Mouse (Mus musculus): ENCODE data around the gene Epor. TPM values are rescaled to one million over a fixed set of nuclear protein-coding genes. Genes with fewer than 3 reads are reported as not detected.

Epor gene
- polyA plus RNA-seq (2011; ENCODE audit: insufficient read depth, insufficient read length, low read depth, missing spikeins) = 0.57 and 1.9 TPM in 2 replicates

DNA sequence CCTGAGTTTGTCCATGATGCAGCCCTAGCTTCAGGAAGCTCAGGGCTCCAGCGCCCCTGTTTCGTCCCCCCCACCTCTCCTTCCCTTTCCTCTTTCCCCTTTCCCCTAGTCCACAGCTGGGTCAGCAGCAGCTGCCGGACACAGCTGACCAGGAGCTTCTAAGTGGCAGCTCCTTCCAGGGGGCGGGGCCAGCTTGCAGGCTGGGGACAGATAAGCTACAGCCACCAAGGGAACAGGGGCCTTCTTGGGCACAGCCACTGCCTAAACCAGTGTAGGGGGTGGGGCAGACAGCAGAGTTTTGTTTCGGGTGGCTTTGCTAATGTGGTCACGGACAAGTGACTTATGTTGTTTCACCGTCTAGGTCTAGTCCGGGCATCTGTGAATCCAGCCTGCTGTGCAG, at the start of gene Epor:
Gene Epor, minus strand, starts transcription at position 90 of the 400 bp plus-strand sequence.
- H3K4me1 ChIP-seq (ENCODE audit: control insufficient read depth, insufficient read depth, low read length) = no peaks in the 10 kb centered on the region
- no peaks in the 10 kb centered on the region for H3K27me3 ChIP-seq (ENCODE audit: control insufficient read depth, insufficient read depth, low read length, poor library complexity, severe bottlenecking)
- H3K9ac ChIP-seq (ENCODE audit: low read depth, poor library complexity, severe bottlenecking) = peak within 1 kb of the TSS; percentile 34; the same call in 1 of the 2 replicates
- no peaks in the 10 kb centered on the region for H3K36me3 ChIP-seq (ENCODE audit: control insufficient read depth, insufficient read depth, low read length, poor library complexity, severe bottlenecking)
- TF ChIP-seq POLR2A (IDR thresholded peaks at IDR 0.05; ENCODE audit: insufficient read depth, low read length) = no peak
- TF ChIP-seq CTCF (IDR thresholded peaks at IDR 0.05; ENCODE audit: low read depth, low read length) = no peak
- TF ChIP-seq EP300 (IDR thresholded peaks at IDR 0.05; ENCODE audit: insufficient read depth, low read depth, low read length) = no peak
- no peaks in the 10 kb centered on the region for H3K9me3 ChIP-seq (replicated peaks; ENCODE audit: control insufficient read depth, insufficient read depth, low read length, poor library complexity, severe bottlenecking)
- peak within 1 kb of the TSS; percentile 66 for H3K4me3 ChIP-seq (ENCODE audit: low read depth, low read length)
- H3K27ac ChIP-seq (ENCODE audit: insufficient read depth, low read length) = no peak within 1 kb of the TSS

- no peak for TF ChIP-seq EP300 (IDR thresholded peaks at IDR 0.05; ENCODE audit: insufficient read depth, low read depth, low read length)
- TF ChIP-seq POLR2A (IDR thresholded peaks at IDR 0.05; ENCODE audit: insufficient read depth, low read length) = no peak
- TF ChIP-seq CTCF (IDR thresholded peaks at IDR 0.05; ENCODE audit: low read depth, low read length) = no peak
- Histone ChIP-seq H3K27me3 (ENCODE audit: control insufficient read depth, insufficient read depth, low read length, poor library complexity, severe bottlenecking) (no peaks in the 10 kb centered on the region), H3K27ac (ENCODE audit: insufficient read depth, low read length) (no peak overlapping the region), H3K36me3 (ENCODE audit: control insufficient read depth, insufficient read depth, low read length, poor library complexity, severe bottlenecking) (peaks cover 35% of the 10 kb centered on the region), H3K4me1 (ENCODE audit: control insufficient read depth, insufficient read depth, low read length) (peaks cover 4% of the 10 kb centered on the region), H3K9me3 (replicated peaks; ENCODE audit: control insufficient read depth, insufficient read depth, low read length, poor library complexity, severe bottlenecking) (no peaks in the 10 kb centered on the region), H3K9ac (ENCODE audit: low read depth, poor library complexity, severe bottlenecking) (no peak overlapping the region), H3K4me3 (ENCODE audit: low read depth, low read length) (no peak overlapping the region)
These were observed 49.4 kb upstream of the Epor start for GRCm38 (mm10) chr9:22012731-22013130.

DNA sequence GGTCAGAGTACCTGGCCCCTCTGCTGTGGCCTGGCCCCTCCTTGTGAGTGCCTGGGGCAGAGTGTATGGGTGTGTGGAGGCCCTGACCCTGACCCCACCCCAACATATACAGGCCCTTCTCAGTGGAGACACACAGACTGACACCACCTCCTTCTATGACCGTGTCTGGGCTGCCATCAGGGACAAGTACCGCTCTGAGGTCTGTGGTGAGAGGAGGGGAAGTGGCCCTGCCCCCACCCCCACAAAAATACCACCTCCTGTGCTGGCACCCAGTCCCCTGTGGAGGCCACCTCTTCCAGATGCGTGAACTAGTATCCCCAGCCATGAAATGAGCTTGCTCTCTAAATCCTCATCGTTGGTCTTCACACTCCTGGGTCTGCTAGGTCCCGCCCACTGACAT, 47.7 kb upstream of the Epor start:
- H3K27me3 ChIP-seq (ENCODE audit: control insufficient read depth, insufficient read depth, low read length, poor library complexity, severe bottlenecking) = no peaks in the 10 kb centered on the region
- TF ChIP-seq POLR2A (IDR thresholded peaks at IDR 0.05; ENCODE audit: insufficient read depth, low read length) = no peak
- TF ChIP-seq EP300 (IDR thresholded peaks at IDR 0.05; ENCODE audit: insufficient read depth, low read depth, low read length) = no peak
- no peak for TF ChIP-seq CTCF (IDR thresholded peaks at IDR 0.05; ENCODE audit: low read depth, low read length)
- no peak overlapping the region for H3K4me3 ChIP-seq (ENCODE audit: low read depth, low read length)
- H3K9ac ChIP-seq (ENCODE audit: low read depth, poor library complexity, severe bottlenecking) = no peak overlapping the region
- H3K27ac ChIP-seq (ENCODE audit: insufficient read depth, low read length) = no peak overlapping the region
- peaks cover 50% of the 10 kb centered on the region for H3K36me3 ChIP-seq (ENCODE audit: control insufficient read depth, insufficient read depth, low read length, poor library complexity, severe bottlenecking)
- no peaks in the 10 kb centered on the region for H3K9me3 ChIP-seq (replicated peaks; ENCODE audit: control insufficient read depth, insufficient read depth, low read length, poor library complexity, severe bottlenecking)
- peaks cover 2% of the 10 kb centered on the region for H3K4me1 ChIP-seq (ENCODE audit: control insufficient read depth, insufficient read depth, low read length)

GRCm38 (mm10) chr9:22004546-22004945, 41.2 kb upstream of the Epor start:
- H3K4me3 ChIP-seq (ENCODE audit: low read depth, low read length) = no peak overlapping the region
- H3K9ac ChIP-seq (ENCODE audit: low read depth, poor library complexity, severe bottlenecking) = no peak overlapping the region

GRCm38 (mm10) chr9:22003163-22003554, 39.9 kb upstream of the Epor start:
- Histone ChIP-seq H3K4me3 (ENCODE audit: low read depth, low read length) (peak overlapping the region; percentile 89), H3K27me3 (ENCODE audit: control insufficient read depth, insufficient read depth, low read length, poor library complexity, severe bottlenecking) (no peaks in the 10 kb centered on the region), H3K9me3 (replicated peaks; ENCODE audit: control insufficient read depth, insufficient read depth, low read length, poor library complexity, severe bottlenecking) (no peaks in the 10 kb centered on the region), H3K27ac (ENCODE audit: insufficient read depth, low read length) (peak overlapping the region; percentile 11), H3K36me3 (ENCODE audit: control insufficient read depth, insufficient read depth, low read length, poor library complexity, severe bottlenecking) (peaks cover 35% of the 10 kb centered on the region), H3K4me1 (ENCODE audit: control insufficient read depth, insufficient read depth, low read length) (no peaks in the 10 kb centered on the region), H3K9ac (ENCODE audit: low read depth, poor library complexity, severe bottlenecking) (peak overlapping the region; percentile 38)
- TF ChIP-seq CTCF (IDR thresholded peaks at IDR 0.05; ENCODE audit: low read depth, low read length) = no peak
- no peak for TF ChIP-seq EP300 (IDR thresholded peaks at IDR 0.05; ENCODE audit: insufficient read depth, low read depth, low read length)
- no peak for TF ChIP-seq POLR2A (IDR thresholded peaks at IDR 0.05; ENCODE audit: insufficient read depth, low read length)

More at GRCm38 (mm10) chr9:22004546-22004945, 41.2 kb upstream of the Epor start:
- Histone ChIP-seq H3K27me3 (ENCODE audit: control insufficient read depth, insufficient read depth, low read length, poor library complexity, severe bottlenecking) (no peaks in the 10 kb centered on the region), H3K9me3 (replicated peaks; ENCODE audit: control insufficient read depth, insufficient read depth, low read length, poor library complexity, severe bottlenecking) (no peaks in the 10 kb centered on the region), H3K4me1 (ENCODE audit: control insufficient read depth, insufficient read depth, low read length) (no peaks in the 10 kb centered on the region), H3K36me3 (ENCODE audit: control insufficient read depth, insufficient read depth, low read length, poor library complexity, severe bottlenecking) (peaks cover 43% of the 10 kb centered on the region), H3K27ac (ENCODE audit: insufficient read depth, low read length) (no peak overlapping the region)
- TF ChIP-seq EP300 (IDR thresholded peaks at IDR 0.05; ENCODE audit: insufficient read depth, low read depth, low read length) (no peak), CTCF (IDR thresholded peaks at IDR 0.05; ENCODE audit: low read depth, low read length) (no peak), POLR2A (IDR thresholded peaks at IDR 0.05; ENCODE audit: insufficient read depth, low read length) (no peak)

- Histone ChIP-seq H3K27ac (ENCODE audit: insufficient read depth, low read length) (peak within 1 kb of the TSS; percentile 11), H3K9ac (ENCODE audit: low read depth, poor library complexity, severe bottlenecking) (peak within 1 kb of the TSS; percentile 38), H3K36me3 (ENCODE audit: control insufficient read depth, insufficient read depth, low read length, poor library complexity, severe bottlenecking) (peaks cover 30% of the 10 kb centered on the region), H3K9me3 (replicated peaks; ENCODE audit: control insufficient read depth, insufficient read depth, low read length, poor library complexity, severe bottlenecking) (no peaks in the 10 kb centered on the region), H3K4me1 (ENCODE audit: control insufficient read depth, insufficient read depth, low read length) (no peaks in the 10 kb centered on the region), H3K27me3 (ENCODE audit: control insufficient read depth, insufficient read depth, low read length, poor library complexity, severe bottlenecking) (no peaks in the 10 kb centered on the region), H3K4me3 (ENCODE audit: low read depth, low read length) (peak within 1 kb of the TSS; percentile 89)
- TF ChIP-seq EP300 (IDR thresholded peaks at IDR 0.05; ENCODE audit: insufficient read depth, low read depth, low read length) = peak; percentile 34; the same call in 1 of the 2 replicates
- TF ChIP-seq CTCF (IDR thresholded peaks at IDR 0.05; ENCODE audit: low read depth, low read length) = no peak
- TF ChIP-seq POLR2A (IDR thresholded peaks at IDR 0.05; ENCODE audit: insufficient read depth, low read length) = peak; percentile 87
These were observed 39.2 kb upstream of the Epor start, which contains the start of the genes Ccdc151 and Prkcsh for GRCm38 (mm10) chr9:22002194-22003162. Ccdc151 (minus strand) TSS chr9:22002634. Prkcsh (plus strand) TSS chr9:22002806.

All from ES-Bruce4 (cell line).